Mouse (Mus musculus) liver, embryonic 16.5 days (tissue): ENCODE data around the gene Nudt1. TPM values are rescaled to one million over a fixed set of nuclear protein-coding genes. Genes with fewer than 3 reads are reported as not detected.
A peak's percentile ranks its signal among the peaks of the same experiment; 100 is the strongest.

Experiments used
- ATAC-seq: fragments of 200-750 bp; cut with Nextera tagmentation; 2 replicates; pipeline ENCODE4 v1.8.0; 2017; ENCODE audit warnings: low read depth, mild to moderate bottlenecking, moderate number of reproducible peaks, moderate library complexity
- H3K27ac ChIP-seq: fragments of 300-500 bp; sonication (generic); 2 replicates; pipeline ENCODE4 v1.5.1; 2014; ENCODE audit warnings: mild to moderate bottlenecking, low read length
- H3K27me3 ChIP-seq: fragments of 300-500 bp; sonication (generic); 2 replicates; pipeline ENCODE4 v1.6.1; 2014; ENCODE audit warnings: low read depth, low read length, mixed read lengths; ENCODE audit not compliant: control insufficient read depth, insufficient read depth
- H3K36me3 ChIP-seq: fragments of 300-500 bp; sonication (generic); 2 replicates; pipeline ENCODE4 v1.6.1; 2014; ENCODE audit warnings: mild to moderate bottlenecking; ENCODE audit not compliant: control insufficient read depth, insufficient read depth
- H3K4me1 ChIP-seq: fragments of 300-500 bp; sonication (generic); 2 replicates; pipeline ENCODE4 v1.6.1; 2014; ENCODE audit warnings: low read depth, low read length, mixed read lengths; ENCODE audit not compliant: control insufficient read depth
- H3K4me2 ChIP-seq: fragments of 300-500 bp; sonication (generic); 2 replicates; pipeline ENCODE4 v1.6.1; 2014; ENCODE audit warnings: low read depth, low read length, mixed read lengths
- H3K4me3 ChIP-seq: fragments of 300-500 bp; sonication (generic); 2 replicates; pipeline ENCODE4 v1.5.1; 2014; ENCODE audit warnings: low read depth, mild to moderate bottlenecking, low read length
- H3K9ac ChIP-seq: fragments of 300-500 bp; sonication (generic); 2 replicates; pipeline ENCODE4 v1.6.1; 2014; ENCODE audit warnings: low read depth, low read length
- H3K9me3 ChIP-seq: fragments of 300-500 bp; sonication (generic); replicated peaks from 2 replicates; pipeline ENCODE4 v1.6.1; 2016; ENCODE audit warnings: low read length; ENCODE audit not compliant: control insufficient read depth
- WGBS: fragments of 180-500 bp; shearing (Covaris S2); extraction: QIAGEN DNeasy Blood & Tissue Kit; methylation state at CpG from one replicate; pipeline ENCODE4 v1.1.7; 2014; ENCODE audit not compliant: insufficient replicate concordance; 5-methylcytosine and 5-hydroxymethylcytosine counted together
- polyA plus RNA-seq: library from polyadenylated mRNA; unstranded; fragments of >200 nt; fragmentation: Nextera tagmentation; extraction: Ambion mirVana; gene quantifications from 2 replicates; pipeline ENCODE4 v1.2.1, GENCODE M21; 2015

Gene Nudt1
- polyA plus RNA-seq, 1 experiment from 2014 or later, result 19.0 TPM

DNA sequence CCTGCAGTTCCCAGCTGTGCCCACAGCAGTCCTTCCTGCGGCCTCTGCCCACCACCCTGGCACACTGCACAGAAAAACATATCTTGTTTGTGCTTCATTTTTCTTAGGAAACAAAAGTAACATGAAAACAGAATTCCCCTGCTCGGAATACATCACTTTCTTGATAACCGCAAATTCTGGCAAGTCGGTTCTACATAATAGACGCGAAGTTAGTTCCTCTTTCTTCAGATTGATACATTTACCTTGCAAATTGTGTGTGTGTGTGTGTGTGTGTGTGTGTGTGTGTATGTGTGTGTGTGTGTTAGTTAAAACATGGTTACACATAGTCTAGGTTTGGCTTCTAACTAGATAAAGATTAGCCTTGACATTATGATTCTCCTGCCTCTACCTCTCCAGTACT lies 61.2 kb downstream of the Nudt1 start:
- H3K36me3 ChIP-seq, result no peaks in the 10 kb centered on the region
- H3K4me2 ChIP-seq, result no peak overlapping the region
- no peaks in the 10 kb centered on the region for H3K9me3 ChIP-seq
- no peak overlapping the region for H3K4me3 ChIP-seq
- H3K4me1 ChIP-seq, result peaks cover 18% of the 10 kb centered on the region
- no peak overlapping the region for H3K9ac ChIP-seq
- H3K27me3 ChIP-seq, result no peaks in the 10 kb centered on the region
- no peak overlapping the region for H3K27ac ChIP-seq
- no peak for ATAC-seq
- WGBS, result 47% methylated on average over 6 of the region's 6 CpGs

DNA sequence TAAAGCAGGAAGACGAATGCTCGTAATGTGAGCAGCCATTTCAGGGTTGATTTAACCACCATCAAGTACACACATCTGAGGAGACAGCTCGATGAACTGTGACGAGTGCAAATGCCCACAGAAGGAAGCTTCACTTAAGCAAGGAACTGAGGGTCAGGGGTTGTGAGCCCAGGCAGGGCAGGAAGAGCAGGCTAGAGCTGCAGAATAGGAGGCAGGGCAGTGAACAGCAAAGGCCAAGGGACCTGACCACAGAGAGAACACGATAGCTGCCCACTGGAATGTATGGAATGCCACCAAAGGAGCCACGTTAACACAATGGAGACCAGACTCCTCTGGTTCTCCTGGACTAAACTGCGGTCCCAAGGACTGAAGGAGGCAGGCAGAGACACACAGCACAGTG lies 62.1 kb downstream of the Nudt1 start:
- no peak overlapping the region for H3K9ac ChIP-seq
- WGBS, result 40% methylated on average over 7 of the region's 7 CpGs

DNA sequence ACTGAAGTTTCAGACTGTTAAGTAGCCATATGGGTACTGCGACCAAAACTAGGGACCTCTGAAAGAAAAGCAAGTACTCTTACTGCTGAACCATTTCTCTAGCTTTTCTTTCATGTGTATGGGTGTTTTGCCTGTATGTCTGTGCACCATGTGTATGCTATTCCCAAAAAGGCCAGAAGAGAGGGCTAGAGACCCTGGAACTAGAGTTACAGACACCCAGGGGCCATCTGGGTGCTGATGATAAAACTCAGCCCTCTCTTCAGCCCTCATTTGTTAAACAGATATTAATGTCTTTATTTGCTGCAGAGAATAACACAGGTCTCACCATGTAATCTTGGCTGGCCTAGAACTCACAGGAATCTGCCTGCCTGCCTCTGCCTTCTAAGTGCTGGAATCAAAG lies 63.0 kb downstream of the Nudt1 start:
- no peak overlapping the region for H3K4me2 ChIP-seq
- H3K4me1 ChIP-seq, result peaks cover 32% of the 10 kb centered on the region
- H3K36me3 ChIP-seq, result no peaks in the 10 kb centered on the region
- no peak overlapping the region for H3K27ac ChIP-seq
- H3K4me3 ChIP-seq, result no peak overlapping the region
- no peak overlapping the region for H3K9ac ChIP-seq
- WGBS, result 68% methylated on average over 1 of the region's 1 CpGs
- H3K9me3 ChIP-seq, result no peaks in the 10 kb centered on the region
- ATAC-seq, result no peak
- H3K27me3 ChIP-seq, result no peaks in the 10 kb centered on the region

More for the DNA sequence above, 62.1 kb downstream of the Nudt1 start:
- Histone ChIP-seq H3K4me3 (no peak overlapping the region), H3K27me3 (no peaks in the 10 kb centered on the region), H3K27ac (peak overlapping the region; percentile 29), H3K4me1 (peaks cover 25% of the 10 kb centered on the region), H3K9me3 (no peaks in the 10 kb centered on the region), H3K4me2 (no peak overlapping the region), H3K36me3 (no peaks in the 10 kb centered on the region)
- peak; percentile 23; the same call in 1 of the 2 replicates for ATAC-seq

DNA sequence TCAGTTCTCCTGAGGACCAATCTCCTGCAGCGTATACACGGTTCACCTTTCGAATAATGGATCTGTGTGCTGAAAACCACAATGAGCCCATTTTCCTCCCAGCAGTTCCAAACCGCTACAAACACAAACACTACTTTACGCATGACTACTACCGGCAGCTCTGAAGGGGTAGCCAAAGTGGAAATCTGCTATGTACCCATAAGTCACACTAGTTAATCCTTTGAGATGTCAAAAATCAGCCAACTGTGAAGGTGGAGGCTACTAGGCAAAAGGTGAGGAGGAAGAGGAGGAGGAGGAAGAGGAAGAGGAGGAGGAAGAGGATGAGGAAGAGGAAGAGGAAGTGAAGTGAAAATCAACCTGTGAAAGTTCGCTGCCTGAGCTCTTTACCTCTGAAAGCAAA lies 65.8 kb downstream of the Nudt1 start:
- no peak for ATAC-seq
- H3K27me3 ChIP-seq, result no peaks in the 10 kb centered on the region; the same call in 1 of the 2 replicates
- H3K4me1 ChIP-seq, result peaks cover 27% of the 10 kb centered on the region
- no peaks in the 10 kb centered on the region for H3K9me3 ChIP-seq
- no peak overlapping the region for H3K9ac ChIP-seq
- H3K36me3 ChIP-seq, result no peaks in the 10 kb centered on the region
- 0 out of 2 replicates have a peak overlapping the region, but pooled peaks have one; percentile 96 for H3K4me2 ChIP-seq
- WGBS, result 83% methylated on average over 7 of the region's 7 CpGs
- no peak overlapping the region for H3K27ac ChIP-seq
- H3K4me3 ChIP-seq, result no peak overlapping the region

Other genes starting within 250 kb of the Nudt1 start
- gene Mad1l1, start 104 bp upstream of the Nudt1 start, polyA plus RNA-seq, result 18.5 and 19.3 TPM in 2 replicates
- 7.5 and 7.7 TPM in 2 replicates for gene Mrm2, start 10.2 kb downstream of the Nudt1 start, polyA plus RNA-seq
- 10.9 and 11.1 TPM in 2 replicates for gene Snx8, start 67.6 kb downstream of the Nudt1 start, polyA plus RNA-seq
- gene Eif3b, start 97.7 kb downstream of the Nudt1 start, polyA plus RNA-seq, result 53.0 and 60.0 TPM in 2 replicates
- not detected in 2 replicates for gene Gm4869, start 124.0 kb downstream of the Nudt1 start, polyA plus RNA-seq
- 8.6 and 8.7 TPM in 2 replicates for gene Chst12, start 183.9 kb downstream of the Nudt1 start, polyA plus RNA-seq
- gene Grifin, start 243.4 kb downstream of the Nudt1 start, polyA plus RNA-seq, result 0.59 and 1.2 TPM in 2 replicates